Mouse (Mus musculus) limb, embryonic 14.5 days (tissue): ENCODE data around the gene Pdgfra. TPM values are rescaled to one million over a fixed set of nuclear protein-coding genes. Genes with fewer than 3 reads are reported as not detected.

Experiments used
- ATAC-seq: fragments of 200-750 bp; cut with Nextera tagmentation; 2 replicates; pipeline ENCODE4 v1.8.0; 2017; ENCODE audit warnings: low read depth, moderate number of reproducible peaks, moderate TSS enrichment; ENCODE audit not compliant: low FRiP score
- DNase-seq: peaks from one replicate; pipeline ENCODE4 v3.0.0-alpha.2; 2015; ENCODE audit warnings: low spot score
- H3K27ac ChIP-seq: fragments of 300-500 bp; sonication (generic); replicated peaks from 2 replicates; pipeline ENCODE4 v1.5.1; 2014; ENCODE audit warnings: low read depth, mild to moderate bottlenecking, low read length, moderate library complexity, mixed read lengths
- H3K27me3 ChIP-seq: fragments of 300-500 bp; sonication (generic); 2 replicates; pipeline ENCODE4 v1.6.1; 2014; ENCODE audit warnings: low read length, mixed read lengths; ENCODE audit not compliant: control insufficient read depth, insufficient read depth
- H3K36me3 ChIP-seq: fragments of 300-500 bp; sonication (generic); 2 replicates; pipeline ENCODE4 v1.6.1; 2014; ENCODE audit warnings: mild to moderate bottlenecking, low read length, moderate library complexity, mixed read lengths; ENCODE audit not compliant: control insufficient read depth, insufficient read depth
- H3K4me1 ChIP-seq: fragments of 300-500 bp; sonication (generic); 2 replicates; pipeline ENCODE4 v1.6.1; 2014; ENCODE audit warnings: antibody characterized with exemption, low read length, mixed read lengths; ENCODE audit not compliant: control insufficient read depth, insufficient read depth
- H3K4me2 ChIP-seq: fragments of 300-500 bp; sonication (generic); replicated peaks from 2 replicates; pipeline ENCODE4 v1.6.1; 2014; ENCODE audit warnings: low read depth, mild to moderate bottlenecking, low read length, moderate library complexity; ENCODE audit not compliant: severe bottlenecking
- H3K4me3 ChIP-seq: fragments of 300-500 bp; sonication (generic); replicated peaks from 2 replicates; pipeline ENCODE4 v1.5.1; 2014; ENCODE audit warnings: low read length
- H3K9ac ChIP-seq: fragments of 300-500 bp; sonication (generic); 2 replicates; pipeline ENCODE4 v1.6.1; 2014; ENCODE audit warnings: mild to moderate bottlenecking, low read depth, low read length, moderate library complexity; ENCODE audit not compliant: severe bottlenecking
- H3K9me3 ChIP-seq: fragments of 300-500 bp; sonication (generic); 2 replicates; pipeline ENCODE4 v1.6.1; 2016; ENCODE audit warnings: low read length; ENCODE audit not compliant: control insufficient read depth
- POLR2A ChIP-seq: fragments of 200-500 bp; IDR thresholded peaks from 2 replicates; pipeline ENCODE4 v1.8.0; 2012; ENCODE audit warnings: inconsistent platforms, mild to moderate bottlenecking, moderate library complexity, borderline replicate concordance; ENCODE audit not compliant: insufficient read depth, insufficient read length; ENCODE audit errors: extremely low read depth
- WGBS: fragments of 180-500 bp; shearing (Covaris S2); extraction: QIAGEN DNeasy Blood & Tissue Kit; methylation state at CpG from one replicate; pipeline ENCODE4 v1.1.7; 2014; 5-methylcytosine and 5-hydroxymethylcytosine counted together
- polyA plus RNA-seq, 2 experiments: library from polyadenylated mRNA; depleted of rRNA in 1 of 2; stranded (reverse) in 1 of 2; unstranded in 1 of 2; fragments of >200 nt; fragmentation: Nextera tagmentation in 1 of 2; extraction: Ambion mirVana in 1 of 2; gene quantifications; 2 replicates each; pipeline versions ENCODE4 v1.2.1 to v1.2.3; 2012 to 2014

Pdgfra gene
- polyA plus RNA-seq, 2 experiments: 115 to 122 TPM

- 77% methylated on average over 23 of the region's 23 CpGs for WGBS
- no peak overlapping the region for H3K4me3 ChIP-seq
- ATAC-seq (no peak), DNase-seq (no peak)
- no peaks in the 10 kb centered on the region for H3K27me3 ChIP-seq
- H3K9me3 ChIP-seq: no peaks in the 10 kb centered on the region
- H3K36me3 ChIP-seq: peaks cover 94% of the 10 kb centered on the region
- 0 out of 2 replicates have a peak overlapping the region, but pooled peaks have one; percentile 7 for H3K9ac ChIP-seq
- H3K4me1 ChIP-seq: peaks cover 13% of the 10 kb centered on the region
- no peak for TF ChIP-seq POLR2A
- H3K27ac ChIP-seq: no peak overlapping the region
- H3K4me2 ChIP-seq: no peak overlapping the region
These were observed 11.3 kb downstream of the Pdgfra start for GRCm38 (mm10) chr5:75163289-75163951.

- ATAC-seq (no peak), DNase-seq (peak; percentile 49)
- no peaks in the 10 kb centered on the region for H3K27me3 ChIP-seq
- no peak overlapping the region for H3K9ac ChIP-seq
- WGBS: 79% methylated on average over 4 of the region's 4 CpGs
- H3K4me2 ChIP-seq: no peak overlapping the region
- no peaks in the 10 kb centered on the region for H3K9me3 ChIP-seq
- peaks cover 13% of the 10 kb centered on the region for H3K4me1 ChIP-seq
- H3K27ac ChIP-seq: no peak overlapping the region
- peaks cover 97% of the 10 kb centered on the region for H3K36me3 ChIP-seq
- H3K4me3 ChIP-seq: no peak overlapping the region
- no peak for TF ChIP-seq POLR2A
These were observed 12.6 kb downstream of the Pdgfra start for GRCm38 (mm10) chr5:75164688-75165087.

DNA sequence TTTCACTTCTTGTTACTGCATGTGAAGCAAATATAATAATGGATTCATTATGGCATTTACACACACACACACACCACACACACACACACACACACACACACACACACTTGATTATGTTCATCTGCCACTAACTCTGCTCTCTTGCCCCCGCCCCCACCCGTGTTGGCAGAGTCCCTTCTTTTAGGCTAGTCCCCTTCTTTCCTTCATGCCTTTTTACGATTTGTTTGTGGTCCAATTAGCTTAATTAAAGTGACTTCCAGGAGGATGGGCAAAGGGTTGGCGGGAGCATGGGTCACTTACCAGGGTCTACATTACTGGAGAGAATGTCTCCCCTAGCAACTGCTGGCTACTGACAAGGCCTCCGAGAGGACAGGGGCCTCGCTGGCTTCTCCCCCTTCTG lies 17.7 kb downstream of the Pdgfra start:
- Histone ChIP-seq H3K27me3 (no peaks in the 10 kb centered on the region), H3K27ac (no peak overlapping the region), H3K36me3 (peaks cover 96% of the 10 kb centered on the region), H3K4me3 (no peak overlapping the region), H3K4me2 (no peak overlapping the region), H3K9ac (no peak overlapping the region), H3K4me1 (no peaks in the 10 kb centered on the region), H3K9me3 (no peaks in the 10 kb centered on the region)
- DNase-seq (no peak), ATAC-seq (no peak)
- no peak for TF ChIP-seq POLR2A
- WGBS: 58% methylated on average over 6 of the region's 6 CpGs

- ATAC-seq: no peak
- WGBS: 91% methylated on average over 10 of the region's 10 CpGs
- H3K36me3 ChIP-seq: peaks cover 96% of the 10 kb centered on the region
These were observed 19.8 kb downstream of the Pdgfra start for GRCm38 (mm10) chr5:75171859-75172258.

GRCm38 (mm10) chr5:75179249-75179648 lies 27.2 kb downstream of the Pdgfra start:
- WGBS: 85% methylated on average over 10 of the region's 10 CpGs
- ATAC-seq (no peak), DNase-seq (no peak)
- Histone ChIP-seq H3K9ac (no peak overlapping the region), H3K4me1 (no peaks in the 10 kb centered on the region), H3K9me3 (no peaks in the 10 kb centered on the region), H3K27me3 (no peaks in the 10 kb centered on the region), H3K36me3 (peaks cover 98% of the 10 kb centered on the region), H3K27ac (no peak overlapping the region), H3K4me3 (no peak overlapping the region), H3K4me2 (no peak overlapping the region)
- TF ChIP-seq POLR2A: no peak

More at GRCm38 (mm10) chr5:75171859-75172258, 19.8 kb downstream of the Pdgfra start:
- no peak overlapping the region for H3K27ac ChIP-seq
- H3K4me3 ChIP-seq: no peak overlapping the region
- TF ChIP-seq POLR2A: no peak
- H3K9me3 ChIP-seq: no peaks in the 10 kb centered on the region
- no peaks in the 10 kb centered on the region for H3K27me3 ChIP-seq
- no peak for DNase-seq
- H3K4me2 ChIP-seq: no peak overlapping the region
- H3K9ac ChIP-seq: no peak overlapping the region
- H3K4me1 ChIP-seq: no peaks in the 10 kb centered on the region
